Mouse (Mus musculus) hindbrain, postnatal 0 days (tissue): ENCODE results near the gene Pdcd7. TPM values are rescaled to one million over a fixed set of nuclear protein-coding genes. Genes with fewer than 3 reads are reported as not detected.

Source experiments
- ATAC-seq: fragments of 200-750 bp; cut with Nextera tagmentation; 2 replicates; pipeline ENCODE4 v1.8.0; 2017; ENCODE audit warnings: mild to moderate bottlenecking, moderate TSS enrichment, moderate library complexity
- DNase-seq: peaks from one replicate; pipeline ENCODE4 v3.0.0-alpha.2; 2015; ENCODE audit warnings: low spot score
- H3K27ac ChIP-seq: fragments of 300-500 bp; sonication (generic); 2 replicates; pipeline ENCODE4 v1.5.1; 2014; ENCODE audit warnings: mild to moderate bottlenecking
- H3K27me3 ChIP-seq: fragments of 300-500 bp; sonication (generic); 2 replicates; pipeline ENCODE4 v1.6.1; 2014; ENCODE audit warnings: low read length, mixed read lengths; ENCODE audit not compliant: insufficient read depth
- H3K36me3 ChIP-seq: fragments of 300-500 bp; sonication (generic); 2 replicates; pipeline ENCODE4 v1.6.1; 2014; ENCODE audit warnings: low read length, mixed read lengths; ENCODE audit not compliant: insufficient read depth
- H3K4me1 ChIP-seq: fragments of 300-500 bp; sonication (generic); 2 replicates; pipeline ENCODE4 v1.6.1; 2014; ENCODE audit warnings: antibody characterized with exemption, low read length, mixed read lengths; ENCODE audit not compliant: insufficient read depth
- H3K4me2 ChIP-seq: fragments of 300-500 bp; sonication (generic); 2 replicates; pipeline ENCODE4 v1.6.1; 2014; ENCODE audit warnings: low read depth, mild to moderate bottlenecking, low read length, moderate library complexity, mixed read lengths
- H3K4me3 ChIP-seq: fragments of 300-500 bp; sonication (generic); 2 replicates; pipeline ENCODE4 v1.5.1; 2014; ENCODE audit warnings: low read length
- H3K9ac ChIP-seq: fragments of 300-500 bp; sonication (generic); replicated peaks from 2 replicates; pipeline ENCODE4 v1.6.1; 2014; ENCODE audit warnings: mild to moderate bottlenecking, low read length, moderate library complexity, mixed read lengths
- H3K9me3 ChIP-seq: fragments of 300-500 bp; sonication (generic); 2 replicates; pipeline ENCODE4 v1.6.1; 2016; ENCODE audit warnings: low read length, mixed read lengths
- CTCF ChIP-seq: IDR thresholded peaks from 2 replicates; pipeline ENCODE4 v1.5.1; 2016; ENCODE audit warnings: antibody characterized with exemption, control low read depth, low read depth
- WGBS: fragments of 180-500 bp; shearing (Covaris S2); extraction: QIAGEN DNeasy Blood & Tissue Kit; methylation state at CpG from one replicate; pipeline ENCODE4 v1.1.7; 2014; 5-methylcytosine and 5-hydroxymethylcytosine counted together
- polyA plus RNA-seq: library from polyadenylated mRNA; unstranded; fragments of >200 nt; fragmentation: Nextera tagmentation; extraction: Ambion mirVana; gene quantifications from 2 replicates; pipeline ENCODE4 v1.2.1, GENCODE M21; 2015
- total RNA-seq: library from RNA; depleted of rRNA; stranded (reverse); fragments of >200 nt; gene quantifications from 2 replicates; pipeline ENCODE4 v1.2.3, GENCODE M21; 2014; rRNA removed

Pdcd7 gene
- total and polyA plus RNA-seq, 2 experiments from 2014 or later = 8.6 to 17.5 TPM

GRCm38 (mm10) chr9:65408871-65409295 is 63.0 kb downstream of the Pdcd7 start:
- no peak overlapping the region for H3K9ac ChIP-seq
- ATAC-seq (no peak), DNase-seq (peak; percentile 12)
- no peak for TF ChIP-seq CTCF
- H3K27ac ChIP-seq = no peak overlapping the region
- H3K4me2 ChIP-seq = no peak overlapping the region
- no peaks in the 10 kb centered on the region for H3K27me3 ChIP-seq
- 58% methylated on average over 5 of the region's 5 CpGs for WGBS
- no peaks in the 10 kb centered on the region for H3K4me1 ChIP-seq
- no peaks in the 10 kb centered on the region for H3K36me3 ChIP-seq
- no peak overlapping the region for H3K4me3 ChIP-seq
- no peaks in the 10 kb centered on the region for H3K9me3 ChIP-seq

Other genes starting within 250 kb of the Pdcd7 start
- 51.1 and 56.8 TPM in 2 replicates for gene Igdcc4, start 244.6 kb upstream of the Pdcd7 start, total RNA-seq
- gene Igdcc4, start 244.6 kb upstream of the Pdcd7 start, polyA plus RNA-seq = 12.2 and 13.2 TPM in 2 replicates
- gene Igdcc3, start 204.9 kb upstream of the Pdcd7 start, total RNA-seq = 2.3 and 6.3 TPM in 2 replicates
- gene Igdcc3, start 204.9 kb upstream of the Pdcd7 start, polyA plus RNA-seq = 5.2 and 6.2 TPM in 2 replicates
- 2.6 and 6.7 TPM in 2 replicates for gene Parp16, start 150.8 kb upstream of the Pdcd7 start, total RNA-seq
- gene Parp16, start 150.8 kb upstream of the Pdcd7 start, polyA plus RNA-seq = 5.9 and 6.3 TPM in 2 replicates
- gene Cilp, start 80.9 kb upstream of the Pdcd7 start, total RNA-seq = 0.16 and 0.29 TPM in 2 replicates
- gene Cilp, start 80.9 kb upstream of the Pdcd7 start, polyA plus RNA-seq = 0.29 and 0.37 TPM in 2 replicates
- gene Clpx, start 51.8 kb upstream of the Pdcd7 start, total RNA-seq = 22.7 and 23.3 TPM in 2 replicates
- gene Clpx, start 51.8 kb upstream of the Pdcd7 start, polyA plus RNA-seq = 37.1 and 41.2 TPM in 2 replicates
- 8.6 and 10.2 TPM in 2 replicates for gene Ubap1l, start 14.9 kb downstream of the Pdcd7 start, total RNA-seq
- gene Ubap1l, start 14.9 kb downstream of the Pdcd7 start, polyA plus RNA-seq = 2.4 and 2.6 TPM in 2 replicates
- gene Kbtbd13, start 45.5 kb downstream of the Pdcd7 start, total RNA-seq = 1.0 and 1.3 TPM in 2 replicates
- gene Kbtbd13, start 45.5 kb downstream of the Pdcd7 start, polyA plus RNA-seq = 0.46 and 0.50 TPM in 2 replicates
- gene Rasl12, start 52.4 kb downstream of the Pdcd7 start, total RNA-seq = 6.2 and 7.0 TPM in 2 replicates
- gene Rasl12, start 52.4 kb downstream of the Pdcd7 start, polyA plus RNA-seq = 4.0 and 4.7 TPM in 2 replicates
- gene Slc51b, start 76.9 kb downstream of the Pdcd7 start, total RNA-seq = not detected in 2 replicates
- gene Slc51b, start 76.9 kb downstream of the Pdcd7 start, polyA plus RNA-seq = not detected in 2 replicates
- 11.8 and 19.0 TPM in 2 replicates for gene Mtfmt, start 89.7 kb downstream of the Pdcd7 start, total RNA-seq
- 16.4 and 18.9 TPM in 2 replicates for gene Mtfmt, start 89.7 kb downstream of the Pdcd7 start, polyA plus RNA-seq
- 71.6 and 72.1 TPM in 2 replicates for gene Spg21, start 114.8 kb downstream of the Pdcd7 start, total RNA-seq
- gene Spg21, start 114.8 kb downstream of the Pdcd7 start, polyA plus RNA-seq = 91.9 and 99.3 TPM in 2 replicates
- gene Ankdd1a, start 174.1 kb downstream of the Pdcd7 start, total RNA-seq = 3.7 and 5.9 TPM in 2 replicates
- gene Ankdd1a, start 174.1 kb downstream of the Pdcd7 start, polyA plus RNA-seq = 0.81 and 1.2 TPM in 2 replicates
- gene Plekho2, start 233.9 kb downstream of the Pdcd7 start, total RNA-seq = 12.7 and 17.9 TPM in 2 replicates
- gene Plekho2, start 233.9 kb downstream of the Pdcd7 start, polyA plus RNA-seq = 7.0 and 7.8 TPM in 2 replicates
- 3.5 and 15.2 TPM in 2 replicates for gene Pif1, start 241.1 kb downstream of the Pdcd7 start, total RNA-seq
- 2.4 and 2.9 TPM in 2 replicates for gene Pif1, start 241.1 kb downstream of the Pdcd7 start, polyA plus RNA-seq